Mouse (Mus musculus): ENCODE results near the gene Pth2. TPM values are rescaled to one million over a fixed set of nuclear protein-coding genes. Genes with fewer than 3 reads are reported as not detected.

Pth2 gene
- not detected in 2 replicates for polyA plus RNA-seq (2014; fragmentation: Nextera tagmentation; extraction: Ambion mirVana)

GRCm38 (mm10) chr7:45180896-45181477, at the start of gene Pth2:
Gene Pth2 (plus strand): TSS chr7:45180995.
- no peak for DNase-seq (ENCODE audit: low spot score)
- Histone ChIP-seq H3K4me1 (ENCODE audit: control insufficient read depth, insufficient read depth, low read length) (0 out of 2 replicates have a peak, but pooled peaks cover 4% of the 10 kb centered on the region), H3K36me3 (ENCODE audit: control insufficient read depth, insufficient read depth, low read length) (no peaks in the 10 kb centered on the region), H3K4me3 (ENCODE audit: low read depth, low read length) (peak within 1 kb of the TSS; percentile 30), H3K27me3 (replicated peaks; ENCODE audit: control insufficient read depth, insufficient read depth, low read length) (peaks cover 92% of the 10 kb centered on the region), H3K4me2 (ENCODE audit: low read depth, low read length) (0 out of 2 replicates have a peak within 1 kb of the TSS, but pooled peaks have one; percentile 12), H3K9ac (ENCODE audit: low read depth, low read length) (no peak within 1 kb of the TSS), H3K27ac (replicated peaks; ENCODE audit: low read depth, low read length) (no peak within 1 kb of the TSS), H3K9me3 (ENCODE audit: control insufficient read depth, low read length) (no peaks in the 10 kb centered on the region)
- no peak for ATAC-seq (ENCODE audit: low read depth)
- 15% methylated on average over 18 of the region's 20 CpGs for WGBS

- Histone ChIP-seq H3K27me3 (replicated peaks; ENCODE audit: control insufficient read depth, insufficient read depth, low read length) (no peaks in the 10 kb centered on the region), H3K9me3 (ENCODE audit: control insufficient read depth, low read length) (no peaks in the 10 kb centered on the region), H3K9ac (ENCODE audit: low read depth, low read length) (no peak overlapping the region), H3K36me3 (ENCODE audit: control insufficient read depth, insufficient read depth, low read length) (peaks cover 8% of the 10 kb centered on the region), H3K4me3 (ENCODE audit: low read depth, low read length) (no peak overlapping the region), H3K27ac (replicated peaks; ENCODE audit: low read depth, low read length) (no peak overlapping the region), H3K4me1 (ENCODE audit: control insufficient read depth, insufficient read depth, low read length) (peaks cover 14% of the 10 kb centered on the region), H3K4me2 (ENCODE audit: low read depth, low read length) (no peak overlapping the region)
- no peak for DNase-seq (ENCODE audit: low spot score)
- ATAC-seq (ENCODE audit: low read depth), result no peak
- WGBS, result 77% methylated on average over 9 of the region's 11 CpGs
These were observed 48.9 kb upstream of the Pth2 start for GRCm38 (mm10) chr7:45131850-45132249.

GRCm38 (mm10) chr7:45133446-45134159, 47.2 kb upstream of the Pth2 start:
- Histone ChIP-seq H3K4me3 (ENCODE audit: low read depth, low read length) (no peak overlapping the region), H3K27me3 (replicated peaks; ENCODE audit: control insufficient read depth, insufficient read depth, low read length) (no peaks in the 10 kb centered on the region), H3K4me2 (ENCODE audit: low read depth, low read length) (no peak overlapping the region), H3K36me3 (ENCODE audit: control insufficient read depth, insufficient read depth, low read length) (no peaks in the 10 kb centered on the region), H3K27ac (replicated peaks; ENCODE audit: low read depth, low read length) (no peak overlapping the region), H3K9me3 (ENCODE audit: control insufficient read depth, low read length) (no peaks in the 10 kb centered on the region), H3K9ac (ENCODE audit: low read depth, low read length) (no peak overlapping the region), H3K4me1 (ENCODE audit: control insufficient read depth, insufficient read depth, low read length) (peaks cover 9% of the 10 kb centered on the region; the same call in 1 of the 2 replicates)
- 73% methylated on average over 8 of the region's 8 CpGs for WGBS
- DNase-seq (ENCODE audit: low spot score) (no peak), ATAC-seq (ENCODE audit: low read depth) (no peak)

DNA sequence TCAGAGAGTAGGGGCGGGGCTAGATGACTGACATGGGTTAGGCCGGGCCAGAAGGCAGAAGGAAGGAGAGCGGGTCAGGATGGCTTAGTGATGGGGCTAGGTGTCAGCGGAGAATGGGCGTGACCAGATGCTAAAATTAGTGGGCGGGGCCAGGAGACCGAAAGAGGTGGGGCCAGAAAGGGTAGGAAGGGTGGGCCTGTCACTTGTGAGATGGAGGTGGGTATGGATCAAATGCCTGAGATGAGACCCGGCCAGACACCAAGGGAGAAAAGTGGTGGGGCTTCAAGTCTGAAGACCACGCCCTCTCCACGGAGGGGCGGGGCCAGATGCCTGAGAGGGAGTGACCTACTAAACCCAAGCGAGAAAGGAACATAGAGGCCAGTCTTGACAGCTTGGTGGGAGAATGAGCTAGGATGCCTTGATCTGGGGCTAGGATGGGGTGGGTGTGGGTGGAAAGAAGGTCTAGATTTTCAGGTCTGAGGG, 46.2 kb upstream of the Pth2 start:
- H3K36me3 ChIP-seq (ENCODE audit: control insufficient read depth, insufficient read depth, low read length), result no peaks in the 10 kb centered on the region
- H3K27me3 ChIP-seq (replicated peaks; ENCODE audit: control insufficient read depth, insufficient read depth, low read length), result no peaks in the 10 kb centered on the region
- H3K4me1 ChIP-seq (ENCODE audit: control insufficient read depth, insufficient read depth, low read length), result peaks cover 8% of the 10 kb centered on the region; the same call in 1 of the 2 replicates
- no peaks in the 10 kb centered on the region for H3K9me3 ChIP-seq (ENCODE audit: control insufficient read depth, low read length)
- ATAC-seq (ENCODE audit: low read depth), result no peak
- peak; percentile 44 for DNase-seq (ENCODE audit: low spot score)
- no peak overlapping the region for H3K4me2 ChIP-seq (ENCODE audit: low read depth, low read length)
- no peak overlapping the region for H3K4me3 ChIP-seq (ENCODE audit: low read depth, low read length)
- WGBS, result 10% methylated on average over 12 of the region's 12 CpGs
- no peak overlapping the region for H3K27ac ChIP-seq (replicated peaks; ENCODE audit: low read depth, low read length)
- H3K9ac ChIP-seq (ENCODE audit: low read depth, low read length), result no peak overlapping the region

- H3K4me1 ChIP-seq (ENCODE audit: control insufficient read depth, insufficient read depth, low read length), result peaks cover 4% of the 10 kb centered on the region; the same call in 1 of the 2 replicates
- H3K9me3 ChIP-seq (ENCODE audit: control insufficient read depth, low read length), result no peaks in the 10 kb centered on the region
- no peak overlapping the region for H3K27ac ChIP-seq (replicated peaks; ENCODE audit: low read depth, low read length)
- WGBS, result 75% methylated on average over 3 of the region's 3 CpGs
- H3K4me3 ChIP-seq (ENCODE audit: low read depth, low read length), result peak overlapping the region; percentile 44; the same call in 1 of the 2 replicates
- no peaks in the 10 kb centered on the region for H3K36me3 ChIP-seq (ENCODE audit: control insufficient read depth, insufficient read depth, low read length)
- peak overlapping the region; percentile 59 for H3K4me2 ChIP-seq (ENCODE audit: low read depth, low read length)
- DNase-seq (ENCODE audit: low spot score) (no peak), ATAC-seq (ENCODE audit: low read depth) (no peak)
- no peaks in the 10 kb centered on the region for H3K27me3 ChIP-seq (replicated peaks; ENCODE audit: control insufficient read depth, insufficient read depth, low read length)
- H3K9ac ChIP-seq (ENCODE audit: low read depth, low read length), result peak overlapping the region; percentile 61; the same call in 1 of the 2 replicates
These were observed 45.4 kb upstream of the Pth2 start for GRCm38 (mm10) chr7:45135370-45135769.

GRCm38 (mm10) chr7:45135993-45136567, 44.7 kb upstream of the Pth2 start, which contains the start of the genes Gm45713 and Flt3l:
Gene Gm45713 (minus strand): TSS chr7:45136231.
Gene Flt3l (minus strand): TSS chr7:45136432.
- peak; percentile 92 for DNase-seq (ENCODE audit: low spot score)
- H3K9ac ChIP-seq (ENCODE audit: low read depth, low read length), result peak within 1 kb of the TSS; percentile 61
- no peaks in the 10 kb centered on the region for H3K9me3 ChIP-seq (ENCODE audit: control insufficient read depth, low read length)
- H3K27ac ChIP-seq (replicated peaks; ENCODE audit: low read depth, low read length), result no peak within 1 kb of the TSS
- H3K27me3 ChIP-seq (replicated peaks; ENCODE audit: control insufficient read depth, insufficient read depth, low read length), result no peaks in the 10 kb centered on the region
- H3K36me3 ChIP-seq (ENCODE audit: control insufficient read depth, insufficient read depth, low read length), result no peaks in the 10 kb centered on the region
- 3% methylated on average over 25 of the region's 29 CpGs for WGBS
- peaks cover 4% of the 10 kb centered on the region; the same call in 1 of the 2 replicates for H3K4me1 ChIP-seq (ENCODE audit: control insufficient read depth, insufficient read depth, low read length)
- H3K4me3 ChIP-seq (ENCODE audit: low read depth, low read length), result peak within 1 kb of the TSS; percentile 44
- peak within 1 kb of the TSS; percentile 59 for H3K4me2 ChIP-seq (ENCODE audit: low read depth, low read length)
- ATAC-seq (ENCODE audit: low read depth), result peak; percentile 93

DNA sequence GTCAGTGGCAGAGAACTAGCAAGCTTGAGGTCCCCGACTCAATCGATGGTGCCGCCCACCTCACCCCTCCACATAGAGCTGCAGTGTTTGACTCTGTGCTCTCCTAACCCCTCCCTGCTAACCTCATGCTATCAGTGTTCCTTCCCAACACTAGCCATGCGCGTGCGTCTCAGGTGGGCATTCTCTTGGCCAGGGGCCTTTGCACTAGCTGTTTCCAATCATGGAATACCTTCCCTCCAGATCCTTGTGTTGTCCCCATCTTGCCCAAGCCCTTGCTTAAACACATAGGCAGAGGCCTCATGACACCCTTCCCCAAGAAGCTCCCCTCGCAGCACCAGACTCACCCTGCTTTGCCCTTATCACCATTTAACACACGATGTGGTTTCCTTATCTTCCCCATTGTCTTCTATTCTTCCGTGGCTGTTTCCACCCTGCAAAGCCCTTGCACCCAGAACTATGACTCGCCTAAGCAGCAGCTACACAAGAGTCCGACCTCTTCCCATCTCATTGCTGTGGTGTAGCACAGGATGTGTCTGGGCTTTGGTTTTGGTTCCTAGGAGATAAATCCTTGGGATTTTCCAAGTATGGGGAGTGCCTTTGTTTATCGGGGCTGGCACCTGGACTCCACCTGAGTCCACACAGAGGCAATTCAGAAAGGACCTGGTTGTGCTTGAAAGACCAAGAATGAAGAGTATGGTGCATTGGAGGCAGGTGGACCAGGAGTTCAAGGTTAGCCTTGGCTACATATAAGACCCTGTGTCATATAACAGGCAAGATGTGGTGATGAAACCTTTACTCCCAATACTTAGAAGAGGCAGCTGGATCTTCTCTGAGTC, 43.4 kb upstream of the Pth2 start:
- peaks cover under 1% of the 10 kb centered on the region; the same call in 1 of the 2 replicates for H3K36me3 ChIP-seq (ENCODE audit: control insufficient read depth, insufficient read depth, low read length)
- H3K4me1 ChIP-seq (ENCODE audit: control insufficient read depth, insufficient read depth, low read length), result peaks cover 4% of the 10 kb centered on the region; the same call in 1 of the 2 replicates
- H3K4me3 ChIP-seq (ENCODE audit: low read depth, low read length), result no peak overlapping the region
- DNase-seq (ENCODE audit: low spot score), result no peak
- H3K9me3 ChIP-seq (ENCODE audit: control insufficient read depth, low read length), result no peaks in the 10 kb centered on the region
- no peak overlapping the region for H3K4me2 ChIP-seq (ENCODE audit: low read depth, low read length)
- H3K27ac ChIP-seq (replicated peaks; ENCODE audit: low read depth, low read length), result no peak overlapping the region
- 73% methylated on average over 12 of the region's 12 CpGs for WGBS
- ATAC-seq (ENCODE audit: low read depth), result no peak
- no peak overlapping the region for H3K9ac ChIP-seq (ENCODE audit: low read depth, low read length)
- no peaks in the 10 kb centered on the region for H3K27me3 ChIP-seq (replicated peaks; ENCODE audit: control insufficient read depth, insufficient read depth, low read length)

DNA sequence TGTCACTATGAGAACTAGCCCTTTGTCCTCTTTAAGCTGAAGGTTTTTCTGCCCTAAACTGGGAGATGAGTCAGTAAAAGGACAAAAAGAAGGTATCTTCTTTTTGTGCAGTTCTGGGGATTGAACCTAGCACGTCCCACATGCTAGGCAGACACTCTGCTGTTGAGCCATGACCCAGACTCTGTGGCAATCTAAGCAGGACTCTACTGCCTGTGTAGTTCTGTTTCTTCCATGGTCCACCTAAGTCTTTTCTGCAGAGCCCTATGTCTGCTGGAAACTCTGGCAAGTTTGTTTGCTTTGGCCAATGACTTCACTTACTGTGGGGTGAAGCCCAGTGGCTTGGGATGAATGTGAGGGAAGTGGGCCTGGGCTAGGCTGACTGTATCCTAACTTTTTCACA, 42.4 kb upstream of the Pth2 start:
- WGBS, result 94% methylated on average over 1 of the region's 1 CpGs
- DNase-seq (ENCODE audit: low spot score) (no peak), ATAC-seq (ENCODE audit: low read depth) (no peak)
- H3K4me3 ChIP-seq (ENCODE audit: low read depth, low read length), result no peak overlapping the region
- no peak overlapping the region for H3K4me2 ChIP-seq (ENCODE audit: low read depth, low read length)
- no peak overlapping the region for H3K9ac ChIP-seq (ENCODE audit: low read depth, low read length)
- peaks cover 10% of the 10 kb centered on the region; the same call in 1 of the 2 replicates for H3K36me3 ChIP-seq (ENCODE audit: control insufficient read depth, insufficient read depth, low read length)
- no peaks in the 10 kb centered on the region for H3K9me3 ChIP-seq (ENCODE audit: control insufficient read depth, low read length)
- no peak overlapping the region for H3K27ac ChIP-seq (replicated peaks; ENCODE audit: low read depth, low read length)
- peaks cover 4% of the 10 kb centered on the region; the same call in 1 of the 2 replicates for H3K4me1 ChIP-seq (ENCODE audit: control insufficient read depth, insufficient read depth, low read length)
- H3K27me3 ChIP-seq (replicated peaks; ENCODE audit: control insufficient read depth, insufficient read depth, low read length), result no peaks in the 10 kb centered on the region

All from embryonic facial prominence, embryonic 14.5 days (tissue).